Mouse (Mus musculus) ES-E14 (cell line): ENCODE measurements around the gene Slc29a4. TPM values are rescaled to one million over a fixed set of nuclear protein-coding genes. Genes with fewer than 3 reads are reported as not detected.

Source experiments
- DNase-seq: peaks from one replicate; pipeline ENCODE4 v3.0.0-alpha.2; 2013; ENCODE audit warnings: low read depth, low spot score
- H3K27ac ChIP-seq: 2 replicates; pipeline ENCODE4 v1.5.1; 2012; ENCODE audit warnings: low read depth, mild to moderate bottlenecking, low read length, moderate library complexity, mixed read lengths; ENCODE audit not compliant: poor library complexity, insufficient read depth, severe bottlenecking
- H3K36me3 ChIP-seq: 2 replicates; pipeline ENCODE4 v1.6.1; 2012; ENCODE audit warnings: mild to moderate bottlenecking, low read length, moderate library complexity, mixed read lengths; ENCODE audit not compliant: control insufficient read depth, poor library complexity, insufficient read depth, severe bottlenecking
- H3K4me1 ChIP-seq, 2 experiments: fragments of 150-350 bp in 1 of 2; sonication (generic) in 1 of 2; 2 replicates each; pipeline ENCODE4 v1.6.1; 2012; ENCODE audit warnings: low read length in 2 of 2, mild to moderate bottlenecking in 1 of 2, mixed read lengths in 1 of 2; ENCODE audit not compliant: control insufficient read depth in 2 of 2, insufficient read depth in 2 of 2, poor library complexity in 1 of 2
- H3K4me3 ChIP-seq, 2 experiments: fragments of 150-350 bp in 1 of 2; sonication (generic) in 1 of 2; 2 replicates each; pipeline ENCODE4 v1.5.1; 2012; ENCODE audit warnings: low read length in 2 of 2, low read depth in 1 of 2, mild to moderate bottlenecking in 1 of 2, mixed read lengths in 1 of 2; ENCODE audit not compliant: insufficient read depth in 1 of 2, poor library complexity in 1 of 2, severe bottlenecking in 1 of 2
- H3K9ac ChIP-seq: 2 replicates; pipeline ENCODE4 v1.6.1; 2012; ENCODE audit warnings: low read depth, mild to moderate bottlenecking, low read length, mixed read lengths; ENCODE audit not compliant: poor library complexity, insufficient read depth, severe bottlenecking
- H3K9me3 ChIP-seq: fragments of 150-350 bp; sonication (generic); 2 replicates; pipeline ENCODE4 v1.6.1; 2012; ENCODE audit warnings: low read depth, mild to moderate bottlenecking, low read length; ENCODE audit not compliant: control insufficient read depth, insufficient read depth
- CHD2 ChIP-seq: IDR thresholded peaks from 2 replicates; pipeline ENCODE4 v1.6.1; 2014; ENCODE audit warnings: mild to moderate bottlenecking, low read depth, low read length, inconsistent platforms
- HCFC1 ChIP-seq: IDR thresholded peaks from 2 replicates; pipeline ENCODE4 v1.6.1; 2012; ENCODE audit warnings: low read length, inconsistent platforms, borderline replicate concordance; ENCODE audit not compliant: insufficient read depth
- MAFK ChIP-seq: IDR thresholded peaks from 2 replicates; pipeline ENCODE4 v1.6.1; 2014; ENCODE audit warnings: mild to moderate bottlenecking, low read depth, low read length, inconsistent platforms; ENCODE audit not compliant: insufficient read depth
- ZC3H11A ChIP-seq: IDR thresholded peaks from 2 replicates; pipeline ENCODE4 v1.6.1; 2012; ENCODE audit warnings: low read depth, mild to moderate bottlenecking, inconsistent platforms, low read length, borderline replicate concordance
- ZNF384 ChIP-seq: IDR thresholded peaks from 2 replicates; pipeline ENCODE4 v1.6.1; 2012; ENCODE audit warnings: low read depth, low read length, inconsistent platforms
- in situ Hi-C, 2 experiments: fragments of 600-800 bp; cut with MboI; formaldehyde crosslinking; loops; one replicate each; pipeline ENCODE4 v1.15.1; 2025; ENCODE audit warnings: low sequenced_read_pairs in 2 of 2, inconsistent platforms in 1 of 2; ENCODE audit not compliant: unreplicated experiment in 2 of 2
- total RNA-seq: library from RNA; depleted of rRNA; stranded (reverse); fragments of 300-350 nt; gene quantifications from 2 replicates; pipeline ENCODE4 v1.2.3, GENCODE M21; 2012

Slc29a4 gene
- total RNA-seq, 1 experiment: 9.4 TPM

DNA sequence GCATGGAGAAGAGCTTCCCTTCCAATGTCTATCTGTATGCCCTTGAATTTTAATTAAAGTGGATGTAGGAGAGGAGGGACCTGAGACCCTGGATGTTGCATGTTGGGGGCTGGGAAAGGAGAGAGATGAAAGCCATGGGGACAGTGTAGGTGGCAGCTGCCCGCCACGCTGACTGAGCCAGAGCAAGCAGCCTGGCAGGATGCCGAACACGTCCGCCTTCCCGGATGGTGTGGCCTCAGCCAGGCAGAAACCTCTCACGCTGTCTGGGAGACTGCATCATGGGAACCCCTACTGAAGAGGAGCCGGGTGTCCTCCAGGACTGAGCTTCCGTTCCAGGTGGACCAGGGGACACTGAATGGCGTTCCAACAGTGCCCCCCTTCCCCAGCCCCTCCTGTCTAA lies 11.3 kb downstream of the Slc29a4 start:
- Histone ChIP-seq H3K27ac (no peak overlapping the region), H3K4me1 (peaks cover 0 to 6% of the 10 kb centered on the region in 2 experiments; a peak in 1 of 4 replicates), H3K9me3 (no peaks in the 10 kb centered on the region), H3K9ac (no peak overlapping the region), H3K4me3 (no peak overlapping the region), H3K36me3 (no peaks in the 10 kb centered on the region)
- no peak for TF ChIP-seq MAFK
- TF ChIP-seq HCFC1: no peak
- TF ChIP-seq CHD2: no peak
- no peak for TF ChIP-seq ZC3H11A
- TF ChIP-seq ZNF384: no peak
- DNase-seq: no peak
- in situ Hi-C loops: no loop called here

DNA sequence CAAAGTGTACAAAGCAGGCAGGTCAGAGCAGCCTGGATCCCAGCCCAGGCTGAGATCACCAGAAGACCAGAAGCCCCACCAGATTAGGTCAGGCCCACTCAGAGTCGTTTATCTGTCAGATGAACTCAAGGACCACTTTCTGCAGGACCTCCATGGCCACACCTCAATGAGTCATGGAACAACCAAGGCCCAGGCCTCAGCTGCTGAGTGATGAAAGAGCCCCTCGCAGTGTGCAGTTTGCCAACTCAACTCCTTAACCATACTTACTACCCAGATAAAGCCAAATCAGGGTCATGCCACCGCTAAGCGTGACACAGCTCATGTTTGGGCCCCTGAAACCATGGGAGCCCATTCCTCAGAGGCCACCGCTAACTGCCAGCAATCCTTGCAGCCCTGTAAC lies 15.4 kb downstream of the Slc29a4 start:
- H3K9ac ChIP-seq: no peak overlapping the region
- in situ Hi-C loops: no loop called here
- no peak for TF ChIP-seq HCFC1
- no peak for TF ChIP-seq MAFK
- no peak for TF ChIP-seq ZNF384
- TF ChIP-seq CHD2: no peak
- no peak for TF ChIP-seq ZC3H11A
- no peak overlapping the region for H3K4me3 ChIP-seq
- H3K4me1 ChIP-seq: peaks cover 0 to under 1% of the 10 kb centered on the region in 2 experiments; a peak in 1 of 4 replicates
- no peaks in the 10 kb centered on the region for H3K9me3 ChIP-seq
- H3K36me3 ChIP-seq: no peaks in the 10 kb centered on the region
- DNase-seq: no peak
- no peak overlapping the region for H3K27ac ChIP-seq

DNA sequence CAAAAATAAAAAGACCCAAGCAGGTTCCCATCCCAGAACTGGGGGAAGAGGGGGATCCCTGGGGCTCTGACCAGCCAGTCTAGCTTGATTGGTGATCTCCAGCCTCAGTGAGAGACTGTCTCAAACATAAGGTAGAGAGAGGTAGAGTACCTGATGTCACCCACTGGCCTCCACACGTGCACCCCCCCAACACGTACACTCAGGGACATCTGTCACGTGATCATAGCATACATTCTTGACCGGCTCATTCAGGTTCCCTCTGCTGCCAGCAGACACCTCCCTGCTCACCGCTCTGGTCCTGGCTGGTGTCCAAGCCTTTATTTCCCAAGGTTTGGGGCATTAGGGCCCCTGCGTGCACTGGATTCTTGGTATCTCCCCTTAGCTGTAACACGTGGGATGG lies 17.1 kb downstream of the Slc29a4 start:
- H3K27ac ChIP-seq: no peak overlapping the region
- in situ Hi-C loops: no loop called here
- TF ChIP-seq ZNF384 (no peak), HCFC1 (no peak), MAFK (no peak), ZC3H11A (no peak), CHD2 (no peak)
- H3K9ac ChIP-seq: no peak overlapping the region
- H3K4me1 ChIP-seq: no peaks in the 10 kb centered on the region
- DNase-seq: no peak
- no peaks in the 10 kb centered on the region for H3K9me3 ChIP-seq
- H3K36me3 ChIP-seq: no peaks in the 10 kb centered on the region
- H3K4me3 ChIP-seq: no peak overlapping the region

DNA sequence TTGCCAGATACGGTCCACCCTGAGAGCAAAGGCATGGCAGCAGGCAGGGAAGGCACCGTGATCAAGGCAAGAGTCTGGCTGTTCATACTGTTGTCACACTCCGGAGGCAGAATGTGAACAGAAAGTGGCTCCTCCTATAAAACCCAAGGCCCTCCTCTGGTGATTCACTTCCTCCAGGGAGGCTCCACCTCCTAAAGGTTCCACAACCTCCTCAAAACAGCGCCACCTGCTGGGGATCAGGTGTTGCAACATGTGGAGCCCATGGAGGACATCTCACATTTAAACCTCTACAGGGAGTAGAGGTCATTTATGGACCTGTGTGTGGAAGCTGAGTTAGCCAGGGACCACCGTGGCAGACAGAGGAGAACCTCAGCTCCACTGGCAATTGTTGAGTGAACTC lies 20.1 kb downstream of the Slc29a4 start:
- Histone ChIP-seq H3K9ac (no peak overlapping the region), H3K36me3 (no peaks in the 10 kb centered on the region)
- in situ Hi-C loops: no loop called here

DNA sequence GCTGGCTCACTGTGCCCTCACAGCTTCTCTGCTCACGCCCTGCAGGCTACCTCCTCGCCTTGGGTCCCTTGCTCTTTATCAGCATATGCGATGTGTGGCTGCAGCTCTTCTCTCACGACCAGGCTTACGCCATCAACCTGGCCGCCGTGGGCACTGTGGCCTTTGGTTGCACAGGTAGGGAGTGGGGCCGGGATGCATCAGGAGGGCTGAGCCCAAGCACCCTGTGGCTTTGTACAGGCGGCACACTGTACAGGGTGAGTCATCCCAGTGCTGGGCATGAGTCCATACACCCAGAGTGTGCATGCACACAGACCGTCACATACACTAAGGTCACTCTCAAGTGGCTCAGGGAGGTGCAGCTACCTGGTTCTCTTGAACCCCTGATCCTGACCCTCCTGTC lies 21.7 kb downstream of the Slc29a4 start:
- H3K4me3 ChIP-seq: no peak overlapping the region
- TF ChIP-seq MAFK: no peak
- TF ChIP-seq ZC3H11A: no peak
- TF ChIP-seq HCFC1: no peak
- TF ChIP-seq CHD2: no peak
- no peak for TF ChIP-seq ZNF384
- H3K4me1 ChIP-seq: peaks cover 3 to 23% of the 10 kb centered on the region in 2 experiments; a peak in 3 of 4 replicates
- DNase-seq: no peak
- H3K36me3 ChIP-seq: peaks cover 2% of the 10 kb centered on the region; the same call in 1 of the 2 replicates
- no peak overlapping the region for H3K27ac ChIP-seq
- in situ Hi-C loops: no loop called here
- H3K9ac ChIP-seq: no peak overlapping the region
- no peaks in the 10 kb centered on the region for H3K9me3 ChIP-seq

More for the DNA sequence above, 20.1 kb downstream of the Slc29a4 start:
- Histone ChIP-seq H3K9me3 (no peaks in the 10 kb centered on the region), H3K4me1 (peaks cover 0 to 10% of the 10 kb centered on the region in 2 experiments; a peak in 1 of 4 replicates), H3K4me3 (no peak overlapping the region), H3K27ac (no peak overlapping the region)
- TF ChIP-seq ZNF384 (no peak), HCFC1 (no peak), ZC3H11A (no peak), CHD2 (no peak), MAFK (no peak)
- no peak for DNase-seq
